Mouse (Mus musculus): ENCODE measurements around the gene Lamtor5. TPM values are rescaled to one million over a fixed set of nuclear protein-coding genes. Genes with fewer than 3 reads are reported as not detected.
"Not testable (repeated sequence)": the region's sequence is repeated elsewhere in the genome, so short reads cannot be mapped to it uniquely, and the experiment has no call there.

Lamtor5 gene
- polyA plus RNA-seq, 1 experiment from 2014 or later, result 99.8 TPM

GRCm38 (mm10) chr3:107275996-107276395, 2.7 kb upstream of the Lamtor5 start:
- WGBS (ENCODE audit: insufficient replicate concordance), result 55% methylated on average over 4 of the region's 4 CpGs
- Histone ChIP-seq H3K27me3 (ENCODE audit: insufficient read depth, low read length) (no peaks in the 10 kb centered on the region), H3K9ac (replicated peaks) (no peak overlapping the region), H3K9me3 (ENCODE audit: low read length) (no peaks in the 10 kb centered on the region), H3K4me3 (ENCODE audit: low read depth, low read length) (no peak overlapping the region), H3K4me1 (ENCODE audit: insufficient read depth) (peaks cover 17% of the 10 kb centered on the region), H3K36me3 (replicated peaks; ENCODE audit: insufficient read depth, low read length) (no peaks in the 10 kb centered on the region), H3K4me2 (ENCODE audit: low read depth, low read length) (no peak overlapping the region), H3K27ac (ENCODE audit: low read depth) (no peak overlapping the region)
- ATAC-seq, result no peak
- no peak for DNase-seq
- TF ChIP-seq CTCF (IDR thresholded peaks at IDR 0.05; ENCODE audit: low read depth) (peak; percentile 23), EP300 (IDR thresholded peaks at IDR 0.05; ENCODE audit: low read depth) (no peak)

- Histone ChIP-seq H3K27me3 (ENCODE audit: insufficient read depth, low read length) (no peaks in the 10 kb centered on the region), H3K9me3 (ENCODE audit: low read length) (no peaks in the 10 kb centered on the region), H3K4me1 (ENCODE audit: insufficient read depth) (peaks cover 17% of the 10 kb centered on the region), H3K27ac (ENCODE audit: low read depth) (no peak overlapping the region), H3K9ac (replicated peaks) (no peak overlapping the region), H3K36me3 (replicated peaks; ENCODE audit: insufficient read depth, low read length) (no peaks in the 10 kb centered on the region), H3K4me3 (ENCODE audit: low read depth, low read length) (no peak overlapping the region), H3K4me2 (ENCODE audit: low read depth, low read length) (no peak overlapping the region)
- ATAC-seq (no peak), DNase-seq (no peak)
- TF ChIP-seq EP300 (IDR thresholded peaks at IDR 0.05; ENCODE audit: low read depth), result no peak
- TF ChIP-seq CTCF (IDR thresholded peaks at IDR 0.05; ENCODE audit: low read depth), result no peak
- WGBS (ENCODE audit: insufficient replicate concordance), result 74% methylated on average over 3 of the region's 3 CpGs
Measured at GRCm38 (mm10) chr3:107276626-107277025, 2.0 kb upstream of the Lamtor5 start.

- DNase-seq, result no peak
- Histone ChIP-seq H3K27me3 (ENCODE audit: insufficient read depth, low read length) (no peaks in the 10 kb centered on the region), H3K4me3 (ENCODE audit: low read depth, low read length) (no peak overlapping the region), H3K4me1 (ENCODE audit: insufficient read depth) (no peaks in the 10 kb centered on the region), H3K9me3 (ENCODE audit: low read length) (no peaks in the 10 kb centered on the region), H3K27ac (ENCODE audit: low read depth) (no peak overlapping the region), H3K9ac (replicated peaks) (no peak overlapping the region), H3K36me3 (replicated peaks; ENCODE audit: insufficient read depth, low read length) (peaks cover 18% of the 10 kb centered on the region), H3K4me2 (ENCODE audit: low read depth, low read length) (no peak overlapping the region)
- TF ChIP-seq EP300 (IDR thresholded peaks at IDR 0.05; ENCODE audit: low read depth), result no peak
- TF ChIP-seq CTCF (IDR thresholded peaks at IDR 0.05; ENCODE audit: low read depth), result no peak
- WGBS (ENCODE audit: insufficient replicate concordance), result 69% methylated on average over 2 of the region's 2 CpGs
- ATAC-seq, result no peak
Measured at GRCm38 (mm10) chr3:107286123-107286522, 7.5 kb downstream of the Lamtor5 start.

- H3K9ac ChIP-seq (replicated peaks), result no peak overlapping the region
- TF ChIP-seq CTCF (IDR thresholded peaks at IDR 0.05; ENCODE audit: low read depth) (no peak), EP300 (IDR thresholded peaks at IDR 0.05; ENCODE audit: low read depth) (no peak)
- no peak overlapping the region for H3K4me3 ChIP-seq (ENCODE audit: low read depth, low read length)
- no peaks in the 10 kb centered on the region for H3K4me1 ChIP-seq (ENCODE audit: insufficient read depth)
- H3K4me2 ChIP-seq (ENCODE audit: low read depth, low read length), result no peak overlapping the region
- ATAC-seq, result no peak
- peaks cover 14% of the 10 kb centered on the region for H3K36me3 ChIP-seq (replicated peaks; ENCODE audit: insufficient read depth, low read length)
- no peak overlapping the region for H3K27ac ChIP-seq (ENCODE audit: low read depth)
- no peaks in the 10 kb centered on the region for H3K9me3 ChIP-seq (ENCODE audit: low read length)
- DNase-seq, result no peak
- H3K27me3 ChIP-seq (ENCODE audit: insufficient read depth, low read length), result no peaks in the 10 kb centered on the region
Measured at GRCm38 (mm10) chr3:107287346-107287745, 8.7 kb downstream of the Lamtor5 start.

- Histone ChIP-seq H3K27me3 (ENCODE audit: insufficient read depth, low read length) (no peaks in the 10 kb centered on the region), H3K4me2 (ENCODE audit: low read depth, low read length) (no peak within 1 kb of the TSS), H3K9ac (replicated peaks) (no peak within 1 kb of the TSS), H3K4me1 (ENCODE audit: insufficient read depth) (no peaks in the 10 kb centered on the region), H3K9me3 (ENCODE audit: low read length) (no peaks in the 10 kb centered on the region), H3K27ac (ENCODE audit: low read depth) (no peak within 1 kb of the TSS), H3K4me3 (ENCODE audit: low read depth, low read length) (no peak within 1 kb of the TSS), H3K36me3 (replicated peaks; ENCODE audit: insufficient read depth, low read length) (no peaks in the 10 kb centered on the region)
- TF ChIP-seq CTCF (IDR thresholded peaks at IDR 0.05; ENCODE audit: low read depth) (no peak), EP300 (IDR thresholded peaks at IDR 0.05; ENCODE audit: low read depth) (no peak)
- no peak for DNase-seq
- no peak for ATAC-seq
- WGBS (ENCODE audit: insufficient replicate concordance), result 32% methylated on average over 9 of the region's 9 CpGs
Measured at GRCm38 (mm10) chr3:107290764-107291381, 12.2 kb downstream of the Lamtor5 start, which contains the start of gene Slc16a4. Gene Slc16a4, plus strand, starts transcription at chr3:107291230.

- H3K9me3 ChIP-seq (ENCODE audit: low read length), result no peaks in the 10 kb centered on the region
- TF ChIP-seq EP300 (IDR thresholded peaks at IDR 0.05; ENCODE audit: low read depth), result no peak
- no peak for TF ChIP-seq CTCF (IDR thresholded peaks at IDR 0.05; ENCODE audit: low read depth)
- H3K4me3 ChIP-seq (ENCODE audit: low read depth, low read length), result no peak overlapping the region
- H3K9ac ChIP-seq (replicated peaks), result no peak overlapping the region
- DNase-seq (no peak), ATAC-seq (no peak)
- H3K27ac ChIP-seq (ENCODE audit: low read depth), result no peak overlapping the region
- H3K4me2 ChIP-seq (ENCODE audit: low read depth, low read length), result no peak overlapping the region
- WGBS (ENCODE audit: insufficient replicate concordance), result 71% methylated on average over 5 of the region's 5 CpGs
- H3K4me1 ChIP-seq (ENCODE audit: insufficient read depth), result no peaks in the 10 kb centered on the region
- no peaks in the 10 kb centered on the region for H3K36me3 ChIP-seq (replicated peaks; ENCODE audit: insufficient read depth, low read length)
- no peaks in the 10 kb centered on the region for H3K27me3 ChIP-seq (ENCODE audit: insufficient read depth, low read length)
Measured at GRCm38 (mm10) chr3:107295672-107296360, 17.2 kb downstream of the Lamtor5 start.

- H3K27me3 ChIP-seq (ENCODE audit: insufficient read depth, low read length); H3K27ac ChIP-seq (ENCODE audit: low read depth); H3K9me3 ChIP-seq (ENCODE audit: low read length); H3K9ac ChIP-seq (replicated peaks); H3K4me1 ChIP-seq (ENCODE audit: insufficient read depth); H3K4me2 ChIP-seq (ENCODE audit: low read depth, low read length); H3K4me3 ChIP-seq (ENCODE audit: low read depth, low read length); H3K36me3 ChIP-seq (replicated peaks; ENCODE audit: insufficient read depth, low read length); DNase-seq; ATAC-seq: not testable (repeated sequence)
- WGBS (ENCODE audit: insufficient replicate concordance), result 77% methylated on average over 4 of the region's 4 CpGs
Measured at GRCm38 (mm10) chr3:107296917-107297316, 18.3 kb downstream of the Lamtor5 start.

Measured in liver, postnatal 0 days (tissue).